Mouse (Mus musculus): ENCODE results near the gene Apol11a.
A peak's percentile ranks its signal among the peaks of the same experiment; 100 is the strongest.
"Not testable (repeated sequence)": the region's sequence is repeated elsewhere in the genome, so short reads cannot be mapped to it uniquely, and the experiment has no call there.

Gene Apol11a

DNA sequence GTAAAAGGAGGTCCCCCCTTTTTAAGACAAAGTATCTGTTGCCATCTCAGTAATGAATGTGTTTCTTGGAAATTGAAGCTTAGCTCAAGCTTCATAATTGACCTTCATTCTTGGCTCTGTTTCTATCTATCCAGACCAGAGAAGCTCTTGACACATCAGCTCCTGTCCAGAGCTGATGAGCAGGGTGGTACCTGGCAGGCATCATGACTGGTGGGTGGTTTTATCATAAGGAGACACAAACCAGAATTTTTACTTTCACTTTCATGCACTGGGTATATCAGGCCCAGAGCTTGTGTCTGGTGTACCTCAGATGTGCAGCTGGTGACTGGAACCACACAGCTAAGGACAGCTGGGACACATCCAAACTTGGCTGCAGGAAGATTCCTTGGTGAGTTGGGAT, at the start of gene Apol11a:
Apol11a (plus strand) TSS at position 306 of the 400 bp plus-strand sequence.
- DNase-seq (ENCODE audit: low read depth): not testable (repeated sequence)

DNA sequence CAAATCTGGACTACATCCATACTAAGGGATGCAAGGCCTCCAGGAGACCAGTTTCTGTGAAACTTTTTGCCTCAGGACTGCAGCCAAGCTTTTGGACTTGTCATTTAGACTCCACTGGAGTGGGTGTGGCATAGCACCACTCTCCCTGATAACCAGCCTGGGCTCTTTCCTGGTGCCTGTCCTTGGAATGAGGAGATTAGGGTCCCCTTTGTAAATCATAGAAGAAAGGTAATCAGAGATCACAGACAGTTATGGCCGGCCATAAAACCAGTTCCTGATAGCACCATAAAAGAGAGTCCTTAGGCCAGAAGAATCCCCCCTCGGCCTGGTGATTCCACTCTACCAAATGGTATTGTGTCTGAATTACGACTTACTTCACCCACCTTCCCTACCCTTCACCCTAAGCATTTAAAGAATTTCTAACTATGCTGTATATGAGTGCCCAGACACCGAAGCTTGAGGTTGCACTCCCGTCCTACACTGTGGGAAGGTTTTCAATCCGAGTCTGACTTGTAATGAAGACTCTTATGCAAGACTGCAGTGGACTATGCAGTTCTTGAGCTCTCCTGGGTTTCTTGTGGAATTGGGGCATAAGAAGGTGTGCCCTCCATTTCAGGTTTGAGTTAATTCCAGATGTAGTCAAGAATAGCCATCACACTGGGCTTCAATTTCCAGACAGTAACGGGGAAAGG, 33.2 kb upstream of the Apol11a start:
- not testable (repeated sequence) for DNase-seq (ENCODE audit: low read depth)

DNA sequence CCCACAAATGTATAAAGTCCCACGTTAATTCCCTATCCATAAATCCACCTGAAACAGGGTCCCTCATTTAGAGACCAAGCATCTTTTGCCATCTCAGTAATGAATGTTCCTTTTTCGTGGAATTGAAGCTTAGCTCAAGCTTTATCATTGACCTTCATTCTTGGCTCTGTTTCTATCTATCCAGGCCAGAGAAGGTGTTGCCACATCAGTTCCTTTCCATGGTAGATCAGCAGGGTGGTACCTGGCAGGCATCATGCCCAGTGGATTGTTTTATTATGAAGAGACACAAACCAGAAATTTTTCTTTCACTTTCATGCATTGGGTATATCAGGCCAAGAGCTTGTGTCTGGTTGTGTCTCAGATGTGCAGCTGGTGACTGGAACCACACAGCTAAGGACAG, 31.4 kb upstream of the Apol11a start, which contains the start of gene Apol10a:
Apol10a (plus strand) TSS at position 355 of the 400 bp plus-strand sequence.
- DNase-seq (ENCODE audit: low read depth): not testable (repeated sequence)

DNA sequence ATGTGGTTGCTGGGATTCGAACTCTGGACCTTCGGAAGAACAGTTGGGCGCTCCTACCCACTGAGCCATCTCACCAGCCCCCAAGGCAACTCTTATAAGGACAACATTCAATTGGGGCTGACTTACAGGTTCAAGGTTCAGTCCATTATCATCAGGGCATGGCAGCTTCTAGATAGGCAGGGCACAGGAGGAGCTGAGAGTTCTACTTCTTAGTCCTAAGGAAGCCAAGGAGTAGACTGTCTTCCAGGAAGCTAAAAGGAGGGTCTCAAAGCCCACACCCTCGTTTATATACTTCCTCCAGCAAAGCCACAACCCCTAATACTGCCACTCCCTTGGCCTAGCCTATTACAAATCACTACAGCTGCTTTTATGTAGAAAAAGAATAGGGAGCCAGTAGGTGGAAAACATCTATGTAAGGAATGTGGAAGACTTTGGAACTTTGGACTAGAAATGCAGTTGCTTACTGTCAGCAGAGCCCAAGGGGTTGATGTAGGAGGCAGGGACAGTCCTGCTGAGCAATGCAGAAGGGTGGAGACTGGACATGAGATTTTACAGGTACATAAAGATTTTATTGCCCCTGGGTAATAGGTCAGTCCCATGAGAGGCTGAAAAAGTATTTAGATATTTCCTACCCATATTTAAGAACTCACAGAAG, 25.8 kb upstream of the Apol11a start:
- DNase-seq (ENCODE audit: low read depth): no peak

- not testable (repeated sequence) for DNase-seq (ENCODE audit: low read depth)
Observed at GRCm38 (mm10) chr15:77493181-77493580, 14.9 kb upstream of the Apol11a start.

GRCm38 (mm10) chr15:77494694-77495093, 13.4 kb upstream of the Apol11a start:
- DNase-seq (ENCODE audit: low read depth): not testable (repeated sequence)

GRCm38 (mm10) chr15:77520596-77520995, 12.5 kb downstream of the Apol11a start:
- not testable (repeated sequence) for DNase-seq (ENCODE audit: low read depth)

DNA sequence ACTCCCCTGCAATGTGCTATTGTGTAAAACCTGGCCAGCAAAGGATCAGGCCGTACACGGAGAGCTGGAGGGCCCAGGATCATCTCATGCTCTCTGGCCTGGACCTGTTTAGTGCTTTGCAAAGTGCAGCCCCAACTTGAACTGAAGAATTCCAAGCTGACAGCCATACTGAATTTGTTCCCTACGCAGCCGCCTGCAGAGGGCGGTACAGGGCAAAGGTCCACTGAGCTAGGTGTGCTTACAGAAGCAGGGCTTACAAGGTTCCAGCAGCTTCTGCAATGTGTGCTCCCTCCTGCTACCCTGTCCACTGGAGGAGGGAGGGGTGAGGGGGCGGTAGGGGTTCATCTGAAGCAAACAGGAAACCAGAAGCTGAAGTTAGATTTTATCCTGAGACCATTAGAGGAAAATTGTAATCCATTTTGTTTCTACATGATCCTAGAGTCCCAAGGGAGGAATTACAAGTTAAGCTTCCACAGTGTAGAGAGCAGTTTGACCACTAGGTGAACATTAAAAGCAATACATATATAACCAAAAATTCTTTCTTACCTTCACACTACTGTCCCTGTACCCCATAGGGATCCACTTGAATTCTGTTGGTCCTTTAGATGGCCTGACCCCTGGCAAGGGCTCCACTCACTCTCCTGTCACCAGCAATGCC, 15.2 kb downstream of the Apol11a start:
- DNase-seq (ENCODE audit: low read depth): peak; percentile 72

- DNase-seq (ENCODE audit: low read depth): no peak
Observed at GRCm38 (mm10) chr15:77533216-77533615, 25.1 kb downstream of the Apol11a start, which contains the start of gene Apol7c. TSS of gene Apol7c (minus strand) at chr15:77533316.

DNA sequence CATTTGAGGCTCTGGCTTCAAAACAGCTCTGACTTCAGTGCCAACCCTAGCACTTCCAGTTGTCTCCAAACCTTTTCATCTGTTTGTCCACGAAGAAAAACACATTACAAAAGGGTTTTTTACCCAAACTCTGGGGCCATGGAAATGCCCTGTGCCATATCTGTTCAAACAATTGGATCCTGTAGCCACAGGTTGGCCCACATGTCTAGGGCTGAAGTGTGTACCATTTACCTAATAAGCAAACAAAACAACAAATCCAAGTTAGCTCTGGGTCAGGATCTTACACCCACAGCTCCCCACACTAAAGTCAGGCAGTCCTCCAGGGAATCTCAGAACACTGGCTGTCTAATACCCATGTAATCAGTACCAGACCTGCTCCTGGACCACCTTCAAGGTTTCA, 31.1 kb downstream of the Apol11a start:
- DNase-seq (ENCODE audit: low read depth): not testable (repeated sequence)

DNA sequence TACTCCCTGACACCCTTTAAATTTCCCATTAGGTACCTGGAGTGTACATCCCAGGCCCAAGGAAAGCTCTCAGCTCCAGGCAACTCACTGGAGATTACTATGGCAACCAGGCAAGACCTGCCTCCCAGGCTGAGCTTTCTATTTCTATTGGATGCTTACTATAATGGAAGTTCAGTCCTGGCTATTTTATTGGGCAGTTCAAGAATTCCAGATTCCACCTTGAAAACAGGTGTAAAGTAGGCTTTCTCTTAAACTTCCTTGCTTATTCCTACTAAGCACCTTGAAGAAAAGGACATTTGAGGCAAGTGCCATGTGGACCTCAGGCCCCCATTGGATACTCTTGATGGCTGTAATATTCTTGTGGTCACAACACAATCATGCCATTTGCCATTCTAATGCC, 53.7 kb downstream of the Apol11a start, which contains the start of gene 1700025B11Rik:
1700025B11Rik (minus strand) TSS at position 101 of the 400 bp plus-strand sequence.
- no peak for DNase-seq (ENCODE audit: low read depth)

DNA sequence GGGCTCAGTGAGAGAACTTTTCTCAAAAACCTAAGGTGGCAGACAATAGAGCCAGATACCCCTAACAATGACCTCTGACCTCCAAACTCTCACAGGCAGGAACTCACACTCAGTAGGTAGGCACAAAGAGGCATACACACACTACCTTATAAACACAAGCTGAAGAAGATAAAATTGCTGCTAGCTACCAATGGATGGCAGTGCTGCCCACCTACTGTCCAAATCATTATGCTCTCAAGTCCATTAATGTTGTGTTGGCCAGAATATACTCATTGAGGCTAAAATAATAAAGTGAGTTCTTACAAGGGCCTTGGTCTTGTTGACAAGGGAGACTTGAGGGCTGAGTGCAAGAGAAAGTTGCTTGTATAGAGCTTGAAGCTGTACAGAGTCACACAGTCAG, 55.1 kb downstream of the Apol11a start:
- no peak for DNase-seq (ENCODE audit: low read depth)

All from NIH3T3 (cell line).